Mouse (Mus musculus) CH12.LX (cell line): ENCODE measurements around the gene Panx3.

Experiments
- CTCF ChIP-seq, 2 experiments: IDR thresholded peaks in 1 of 2; conservative IDR thresholded peaks in 1 of 2; 2 replicates each; pipeline ENCODE4 v1.5.1; 2011 to 2012; ENCODE audit warnings: low read depth in 2 of 2, low read length in 2 of 2, improper control_type of control experiment in 1 of 2, inconsistent platforms in 1 of 2, mild to moderate bottlenecking in 1 of 2, moderate library complexity in 1 of 2
- HCFC1 ChIP-seq: IDR thresholded peaks from 2 replicates; pipeline ENCODE4 v1.6.1; 2012; ENCODE audit warnings: low read depth, mild to moderate bottlenecking, inconsistent platforms, low read length, improper control_type of control experiment
- KAT2A ChIP-seq: IDR thresholded peaks from 2 replicates; pipeline ENCODE4 v1.6.1; 2012; ENCODE audit warnings: low read length, improper control_type of control experiment, inconsistent platforms; ENCODE audit not compliant: insufficient replicate concordance
- MYC ChIP-seq: IDR thresholded peaks from 2 replicates; pipeline ENCODE4 v1.6.1; 2011; ENCODE audit warnings: low read depth, mild to moderate bottlenecking, improper control_type of control experiment, low read length
- NRF1 ChIP-seq: IDR thresholded peaks from 2 replicates; pipeline ENCODE4 v1.6.1; 2014; ENCODE audit warnings: low read depth, mild to moderate bottlenecking, inconsistent platforms, low read length, improper control_type of control experiment, moderate library complexity
- POLR2A ChIP-seq: IDR thresholded peaks from 2 replicates; pipeline ENCODE4 v1.6.1; 2011; ENCODE audit warnings: low read depth, mild to moderate bottlenecking, improper control_type of control experiment, low read length
- RAD21 ChIP-seq: IDR thresholded peaks from 2 replicates; pipeline ENCODE4 v1.6.1; 2011; ENCODE audit warnings: low read depth, mild to moderate bottlenecking, low read length, improper control_type of control experiment, moderate library complexity
- RCOR1 ChIP-seq: conservative IDR thresholded peaks from 2 replicates; pipeline ENCODE4 v1.6.1; 2012; ENCODE audit warnings: low read depth, mild to moderate bottlenecking, inconsistent platforms, low read length, improper control_type of control experiment
- USF1 ChIP-seq: IDR thresholded peaks from 2 replicates; pipeline ENCODE4 v1.6.1; 2014; ENCODE audit warnings: low read depth, mild to moderate bottlenecking, inconsistent platforms, low read length, improper control_type of control experiment
- ZC3H11A ChIP-seq: IDR thresholded peaks from 2 replicates; pipeline ENCODE4 v1.6.1; 2012; ENCODE audit warnings: low read depth, mild to moderate bottlenecking, inconsistent platforms, low read length, improper control_type of control experiment
- ZKSCAN1 ChIP-seq: IDR thresholded peaks from 2 replicates; pipeline ENCODE4 v1.6.1; 2012; ENCODE audit warnings: low read depth, inconsistent platforms, low read length, improper control_type of control experiment, borderline replicate concordance

GRCm38 (mm10) chr9:37716150-37716549, 47.1 kb upstream of the Panx3 start, which contains the start of gene Olfr160:
- TF ChIP-seq MYC: no peak
- TF ChIP-seq CTCF (conservative IDR thresholded peaks at IDR 0.05 in 1 of 2, IDR thresholded peaks at IDR 0.05 in 1 of 2; ENCODE audit: low read depth in 2 of 2, low read length in 2 of 2): no peak
- no peak for TF ChIP-seq POLR2A
- no peak for TF ChIP-seq ZKSCAN1
- TF ChIP-seq USF1: no peak
- TF ChIP-seq NRF1: no peak
- TF ChIP-seq ZC3H11A: no peak
- TF ChIP-seq RCOR1: no peak
- TF ChIP-seq RAD21: no peak
- TF ChIP-seq HCFC1: no peak
- TF ChIP-seq KAT2A: no peak
